16 mouse cellular contexts compared by ENCODE assay signal in the genomic region with DNA sequence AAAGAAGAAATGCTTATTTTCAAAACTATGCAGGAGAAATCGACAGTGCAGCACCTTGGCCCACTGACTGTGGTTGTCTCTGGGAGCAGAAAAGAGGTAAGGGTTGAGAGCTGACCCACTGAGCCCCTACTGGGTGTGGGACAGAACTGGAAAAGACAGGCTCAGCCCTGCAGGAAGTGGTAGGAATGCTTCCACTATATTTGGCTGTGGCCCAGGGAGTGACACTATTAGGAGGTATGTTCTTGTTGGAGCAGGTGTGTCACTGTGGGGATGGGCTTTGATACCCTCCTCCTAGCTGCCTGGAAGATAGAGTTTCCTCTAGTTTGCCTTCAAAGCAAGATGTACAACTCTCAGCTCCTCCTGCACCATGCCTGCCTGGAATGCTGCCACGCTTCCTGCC.
"Had no signal": no experiment of that assay in that cellular context is flagged by ENCODE, and none has a peak within 500 bp of the region (broad histone marks: within the 10 kb centered on the region; RNA-seq: fewer than 3 reads in every experiment).

No protein-coding gene starts in this region.

- H3K4me3 ChIP-seq: limb, embryonic 13.5 days; liver, embryonic 12.5 days; megakaryocyte, embryonic 14.5 days; midbrain, embryonic 15.5 days; neural tube, embryonic 12.5 days had no signal

- H3K27ac ChIP-seq: kidney, postnatal 0 days; limb, embryonic 13.5 days; liver, embryonic 12.5 days; macrophage; midbrain, embryonic 15.5 days; neural tube, embryonic 12.5 days had no signal

- H3K27me3 ChIP-seq: limb, embryonic 13.5 days; liver, embryonic 12.5 days; megakaryocyte, embryonic 14.5 days; midbrain, embryonic 15.5 days; neural tube, embryonic 12.5 days had no signal

- DNase-seq: kidney, adult 11 months; kidney, adult 9 months; kidney, postnatal 36 days; layer of hippocampus, adult 9-11 months; layer of hippocampus, postnatal 36 days; lung, embryonic 14.5 days; lung, postnatal 10 days; thymus, postnatal 4 days had no signal

- H3K4me2 ChIP-seq: limb, embryonic 13.5 days; liver, embryonic 12.5 days; lung, embryonic 14.5 days; midbrain, embryonic 11.5 days; midbrain, embryonic 15.5 days; neural tube, embryonic 12.5 days had no signal

- H3K9ac ChIP-seq: limb, embryonic 13.5 days; liver, embryonic 12.5 days; lung, embryonic 14.5 days; midbrain, embryonic 15.5 days; neural tube, embryonic 12.5 days had no signal

- ATAC-seq: liver, embryonic 12.5 days; midbrain, embryonic 15.5 days had no signal

- H3K9me3 ChIP-seq: limb, embryonic 13.5 days; liver, embryonic 12.5 days; megakaryocyte, embryonic 14.5 days; midbrain, embryonic 15.5 days; neural tube, embryonic 12.5 days had no signal

- H3K4me1 ChIP-seq: limb, embryonic 13.5 days; midbrain, embryonic 15.5 days; neural tube, embryonic 12.5 days had no signal

- H3K36me3 ChIP-seq: limb, embryonic 13.5 days; liver, embryonic 12.5 days; midbrain, embryonic 15.5 days; neural tube, embryonic 12.5 days had no signal
